Mouse (Mus musculus): ENCODE measurements at regions not wholly inside any gene's neighbourhood (a gene's known extent, or its start where the extent isn't known, plus 50 kb on each side); places are given as distances from the start of the nearest gene placed in this dataset.

- TF ChIP-seq CTCF (IDR thresholded peaks at IDR 0.05; ENCODE audit: borderline replicate concordance, extremely low read depth, insufficient read depth, insufficient read length) (no peak), POLR2A (IDR thresholded peaks at IDR 0.05; ENCODE audit: borderline replicate concordance, extremely low read depth, insufficient read depth, insufficient read length, poor library complexity, severe bottlenecking) (no peak)
Measured at GRCm38 (mm10) chr3:9345885-9346284, 264.0 kb downstream of the Zfp704 start.
